In the genomic region with DNA sequence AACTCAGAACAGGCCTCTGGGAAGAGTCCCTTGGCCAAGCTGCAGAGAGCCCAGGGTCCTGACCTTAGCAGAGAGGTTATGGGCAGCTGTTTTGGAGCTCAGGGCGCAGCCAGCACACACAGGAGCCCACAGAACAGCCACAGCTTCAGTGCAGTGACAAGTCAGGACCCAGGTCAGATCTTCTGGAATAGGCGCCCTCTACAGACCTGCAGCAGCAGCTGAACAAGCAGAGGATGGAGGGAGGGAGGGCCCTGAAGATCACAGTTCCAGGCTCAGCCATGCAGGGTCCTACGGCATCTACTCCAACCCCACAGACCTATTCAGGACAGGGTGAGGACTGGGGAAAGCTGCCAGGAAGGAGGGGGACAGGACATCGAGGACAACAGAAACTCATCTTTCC, we compare ENCODE assay signal across 16 mouse cellular contexts. TPM values are rescaled to one million over a fixed set of nuclear protein-coding genes. Genes with fewer than 3 reads are reported as not detected.
DNase-seq lines count a peak whose midpoint lies in the region; ATAC-seq and TF ChIP-seq lines count a peak whose summit lies in the region.
"Had no signal": no experiment of that assay in that cellular context is flagged by ENCODE, and none has a peak within 500 bp of the region (broad histone marks: within the 10 kb centered on the region; RNA-seq: fewer than 3 reads in every experiment).

No protein-coding gene starts in this region.

- no peak overlapping the region for H3K4me3 ChIP-seq in kidney, embryonic 15.5 days (replicated peaks)
- H3K4me3 ChIP-seq in thymus, adult 2 months (ENCODE audit: control insufficient read depth, insufficient read depth, low read length) = no peak overlapping the region
- H3K4me3 ChIP-seq in liver, embryonic 12.5 days = no peak overlapping the region
- H3K4me3 ChIP-seq: embryonic facial prominence, embryonic 13.5 days; midbrain, embryonic 15.5 days; neural tube, embryonic 13.5 days had no signal

- no peak overlapping the region for H3K27ac ChIP-seq in kidney, embryonic 15.5 days
- no peak overlapping the region for H3K27ac ChIP-seq in thymus, adult 2 months (ENCODE audit: control insufficient read depth, insufficient read depth, low read length)
- peak overlapping the region; percentile 50 for H3K27ac ChIP-seq in liver, embryonic 12.5 days
- H3K27ac ChIP-seq: embryonic facial prominence, embryonic 13.5 days; midbrain, embryonic 15.5 days; neural tube, embryonic 13.5 days had no signal

- no peak overlapping the region for H3K4me2 ChIP-seq in kidney, embryonic 15.5 days
- no peak overlapping the region for H3K4me2 ChIP-seq in liver, embryonic 12.5 days
- H3K4me2 ChIP-seq: embryonic facial prominence, embryonic 13.5 days; midbrain, embryonic 15.5 days; neural tube, embryonic 13.5 days had no signal

- H3K9ac ChIP-seq in kidney, embryonic 15.5 days = no peak overlapping the region
- no peak overlapping the region for H3K9ac ChIP-seq in liver, embryonic 12.5 days
- H3K9ac ChIP-seq: embryonic facial prominence, embryonic 13.5 days; midbrain, embryonic 15.5 days; neural tube, embryonic 13.5 days had no signal

- TF ChIP-seq CTCF in thymus, adult 2 months (IDR thresholded peaks at IDR 0.05; ENCODE audit: borderline replicate concordance, control insufficient read depth, extremely low read depth, insufficient read depth, low read length, poor library complexity) = peak; percentile 16; the same call in 1 of the 2 replicates

- DNase-seq in kidney, adult 9 months = no peak
- DNase-seq in thymus, adult 2 months = no peak
- no peak for DNase-seq in thymus, adult 18-20 months
- no peak for DNase-seq in retina, postnatal 1 day
- no peak for DNase-seq in ovary, postnatal 10 days (ENCODE audit: low spot score)
- DNase-seq: cerebellum, adult 9-11 months; kidney, adult 18-20 months had no signal

- H3K4me1 ChIP-seq in kidney, embryonic 15.5 days = 0 out of 2 replicates have a peak, but pooled peaks cover 4% of the 10 kb centered on the region
- H3K4me1 ChIP-seq in thymus, adult 2 months (replicated peaks; ENCODE audit: control insufficient read depth, insufficient read depth, low read length) = peaks cover 5% of the 10 kb centered on the region; the same call in 1 of the 2 replicates
- peaks cover 18% of the 10 kb centered on the region for H3K4me1 ChIP-seq in liver, embryonic 12.5 days
- H3K4me1 ChIP-seq: midbrain, embryonic 15.5 days; neural tube, embryonic 13.5 days had no signal

- 66% methylated on average over 4 of the region's 4 CpGs for WGBS in kidney, embryonic 15.5 days
- 83% methylated on average over 4 of the region's 4 CpGs for WGBS in thymus, adult 2 months
- 59% methylated on average over 4 of the region's 4 CpGs for WGBS in liver, embryonic 12.5 days (ENCODE audit: insufficient replicate concordance)

- H3K27me3 ChIP-seq in kidney, embryonic 15.5 days = no peaks in the 10 kb centered on the region
- H3K27me3 ChIP-seq in thymus, adult 2 months (ENCODE audit: control insufficient read depth, insufficient read depth, low read length) = no peaks in the 10 kb centered on the region
- no peaks in the 10 kb centered on the region for H3K27me3 ChIP-seq in liver, embryonic 12.5 days (replicated peaks)
- H3K27me3 ChIP-seq: embryonic facial prominence, embryonic 13.5 days; midbrain, embryonic 15.5 days; neural tube, embryonic 13.5 days had no signal

- peaks cover 81% of the 10 kb centered on the region for H3K36me3 ChIP-seq in kidney, embryonic 15.5 days
- H3K36me3 ChIP-seq in thymus, adult 2 months (ENCODE audit: control insufficient read depth, insufficient read depth, low read length) = peaks cover 47% of the 10 kb centered on the region
- peaks cover 65% of the 10 kb centered on the region for H3K36me3 ChIP-seq in liver, embryonic 12.5 days

- H3K9me3 ChIP-seq in kidney, embryonic 15.5 days (replicated peaks) = no peaks in the 10 kb centered on the region
- no peaks in the 10 kb centered on the region for H3K9me3 ChIP-seq in liver, embryonic 12.5 days (replicated peaks)
- H3K9me3 ChIP-seq: embryonic facial prominence, embryonic 13.5 days; midbrain, embryonic 15.5 days; neural tube, embryonic 13.5 days had no signal

- no peak for TF ChIP-seq POLR2A in thymus, adult 2 months (IDR thresholded peaks at IDR 0.05; ENCODE audit: control insufficient read depth, extremely low read depth, insufficient read depth, low read length, poor library complexity)

- 0 out of 2 replicates have a peak, but pooled peaks have one; percentile 43 for ATAC-seq in kidney, embryonic 15.5 days (replicated peaks; ENCODE audit: low FRiP score)
- peak; percentile 42 for ATAC-seq in liver, embryonic 12.5 days
- ATAC-seq: activated CD4-positive, CD25-positive, alpha-beta regulatory T cell, adult 4 months; forebrain, embryonic 14.5 days; midbrain, embryonic 15.5 days had no signal

RNA-seq across cellular contexts. Expression of gene Fkbp11, which starts 10.8 kb away (rescaled TPM):
- polyA plus RNA-seq in kidney, embryonic 15.5 days (2015; fragmentation: Nextera tagmentation; extraction: Ambion mirVana) = 40.3 and 40.5 TPM in 2 replicates
- 2.1 and 3.1 TPM in 2 replicates for polyA plus RNA-seq in thymus, adult 2 months (2012; rRNA removed)
- polyA plus RNA-seq in liver, embryonic 12.5 days (2016; fragmentation: Nextera tagmentation; extraction: Ambion mirVana) = 83.5 and 90.2 TPM in 2 replicates

RNA-seq across cellular contexts. Expression of gene Arf3, which starts 24.2 kb away (rescaled TPM):
- polyA plus RNA-seq in kidney, embryonic 15.5 days (2015; fragmentation: Nextera tagmentation; extraction: Ambion mirVana) = 51.9 and 55.6 TPM in 2 replicates
- polyA plus RNA-seq in thymus, adult 2 months (2012; rRNA removed) = 165 and 182 TPM in 2 replicates
- polyA plus RNA-seq in liver, embryonic 12.5 days (2016; fragmentation: Nextera tagmentation; extraction: Ambion mirVana) = 22.4 TPM in 2 replicates

RNA-seq across cellular contexts. Expression of gene Ccdc65, which starts 30.8 kb away (rescaled TPM):
- polyA plus RNA-seq in kidney, embryonic 15.5 days (2015; fragmentation: Nextera tagmentation; extraction: Ambion mirVana) = 0.73 and 1.1 TPM in 2 replicates
- 0.04 and 0.09 TPM in 2 replicates for polyA plus RNA-seq in thymus, adult 2 months (2012; rRNA removed)
- polyA plus RNA-seq in liver, embryonic 12.5 days (2016; fragmentation: Nextera tagmentation; extraction: Ambion mirVana) = 0.06 TPM in 1 of 2 replicates, not detected in the other

RNA-seq across cellular contexts. Expression of gene Wnt10b, which starts 39.2 kb away (rescaled TPM):
- 0.12 and 0.31 TPM in 2 replicates for polyA plus RNA-seq in kidney, embryonic 15.5 days (2015; fragmentation: Nextera tagmentation; extraction: Ambion mirVana)
- 3.4 and 3.9 TPM in 2 replicates for polyA plus RNA-seq in thymus, adult 2 months (2012; rRNA removed)
- polyA plus RNA-seq in liver, embryonic 12.5 days (2016; fragmentation: Nextera tagmentation; extraction: Ambion mirVana) = not detected in 2 replicates
- polyA plus RNA-seq: forebrain, embryonic 14.5 days; midbrain, embryonic 15.5 days; neural tube, embryonic 13.5 days had no signal

RNA-seq across cellular contexts. Expression of gene Wnt1, which starts 50.9 kb away (rescaled TPM):
- 0.06 TPM in 1 of 2 replicates, not detected in the other for polyA plus RNA-seq in kidney, embryonic 15.5 days (2015; fragmentation: Nextera tagmentation; extraction: Ambion mirVana)
- 0.07 and 0.22 TPM in 2 replicates for polyA plus RNA-seq in thymus, adult 2 months (2012; rRNA removed)
- polyA plus RNA-seq in liver, embryonic 12.5 days (2016; fragmentation: Nextera tagmentation; extraction: Ambion mirVana) = not detected in 2 replicates
- polyA plus RNA-seq: activated CD4-positive, CD25-positive, alpha-beta regulatory T cell, adult 4 months; embryonic facial prominence, embryonic 13.5 days; forebrain, embryonic 14.5 days; heart, embryonic 16.5 days; limb, embryonic 11.5 days had no signal
